Mouse (Mus musculus) forebrain, embryonic 16.5 days (tissue): ENCODE measurements around the gene Gda. TPM values are rescaled to one million over a fixed set of nuclear protein-coding genes. Genes with fewer than 3 reads are reported as not detected.

ENCODE experiments used
- ATAC-seq: fragments of 200-750 bp; cut with Nextera tagmentation; 2 replicates; pipeline ENCODE4 v1.8.0; 2017; ENCODE audit warnings: mild to moderate bottlenecking, moderate library complexity
- H3K27ac ChIP-seq: fragments of 300-500 bp; sonication (generic); 2 replicates; pipeline ENCODE4 v1.5.1; 2014; ENCODE audit warnings: low read length, control low read depth
- H3K27me3 ChIP-seq: fragments of 300-500 bp; sonication (generic); replicated peaks from 2 replicates; pipeline ENCODE4 v1.6.1; 2014; ENCODE audit warnings: low read length; ENCODE audit not compliant: control insufficient read depth, insufficient read depth
- H3K36me3 ChIP-seq: fragments of 300-500 bp; sonication (generic); 2 replicates; pipeline ENCODE4 v1.6.1; 2014; ENCODE audit not compliant: control insufficient read depth, insufficient read depth
- H3K4me1 ChIP-seq: fragments of 300-500 bp; sonication (generic); replicated peaks from 2 replicates; pipeline ENCODE4 v1.6.1; 2014; ENCODE audit warnings: low read length; ENCODE audit not compliant: control insufficient read depth, insufficient read depth
- H3K4me2 ChIP-seq: fragments of 300-500 bp; sonication (generic); 2 replicates; pipeline ENCODE4 v1.6.1; 2014; ENCODE audit warnings: mild to moderate bottlenecking, low read length, control low read depth
- H3K4me3 ChIP-seq: fragments of 300-500 bp; sonication (generic); replicated peaks from 2 replicates; pipeline ENCODE4 v1.5.1; 2014; ENCODE audit warnings: mild to moderate bottlenecking, low read length, control low read depth
- H3K9ac ChIP-seq: fragments of 300-500 bp; sonication (generic); replicated peaks from 2 replicates; pipeline ENCODE4 v1.6.1; 2014; ENCODE audit warnings: low read depth, low read length, control low read depth
- H3K9me3 ChIP-seq: fragments of 300-500 bp; sonication (generic); 2 replicates; pipeline ENCODE4 v1.6.1; 2016; ENCODE audit warnings: low read length; ENCODE audit not compliant: control insufficient read depth
- WGBS: fragments of 180-500 bp; shearing (Covaris S2); extraction: QIAGEN DNeasy Blood & Tissue Kit; methylation state at CpG from one replicate; pipeline ENCODE4 v1.1.7; 2014; 5-methylcytosine and 5-hydroxymethylcytosine counted together
- polyA plus RNA-seq: library from polyadenylated mRNA; unstranded; fragments of >200 nt; fragmentation: Nextera tagmentation; extraction: Ambion mirVana; gene quantifications from 2 replicates; pipeline ENCODE4 v1.2.1, GENCODE M21; 2015

Gda gene
- polyA plus RNA-seq, 1 experiment from 2014 or later: 4.4 TPM

GRCm38 (mm10) chr19:21386842-21387241 lies 86.4 kb downstream of the Gda start:
- ATAC-seq: no peak
- H3K36me3 ChIP-seq: no peaks in the 10 kb centered on the region
- H3K9me3 ChIP-seq: no peaks in the 10 kb centered on the region
- H3K27ac ChIP-seq: no peak overlapping the region
- no peaks in the 10 kb centered on the region for H3K27me3 ChIP-seq
- WGBS: 68% methylated on average over 2 of the region's 2 CpGs
- no peak overlapping the region for H3K4me3 ChIP-seq
- no peak overlapping the region for H3K9ac ChIP-seq
- H3K4me1 ChIP-seq: no peaks in the 10 kb centered on the region
- no peak overlapping the region for H3K4me2 ChIP-seq

- Histone ChIP-seq H3K4me2 (no peak overlapping the region), H3K4me3 (no peak overlapping the region), H3K27me3 (no peaks in the 10 kb centered on the region), H3K36me3 (no peaks in the 10 kb centered on the region), H3K4me1 (no peaks in the 10 kb centered on the region), H3K9me3 (no peaks in the 10 kb centered on the region), H3K27ac (no peak overlapping the region), H3K9ac (no peak overlapping the region)
- no peak for ATAC-seq
- 88% methylated on average over 3 of the region's 3 CpGs for WGBS
Measured at GRCm38 (mm10) chr19:21384231-21384630, 89.0 kb downstream of the Gda start.

GRCm38 (mm10) chr19:21383491-21384226 lies 89.6 kb downstream of the Gda start:
- no peak overlapping the region for H3K9ac ChIP-seq
- no peaks in the 10 kb centered on the region for H3K27me3 ChIP-seq
- ATAC-seq: no peak
- H3K27ac ChIP-seq: no peak overlapping the region
- 87% methylated on average over 6 of the region's 6 CpGs for WGBS
- H3K4me2 ChIP-seq: no peak overlapping the region
- no peaks in the 10 kb centered on the region for H3K36me3 ChIP-seq
- H3K9me3 ChIP-seq: no peaks in the 10 kb centered on the region
- no peaks in the 10 kb centered on the region for H3K4me1 ChIP-seq
- H3K4me3 ChIP-seq: no peak overlapping the region

GRCm38 (mm10) chr19:21381696-21382095 lies 91.5 kb downstream of the Gda start:
- Histone ChIP-seq H3K4me1 (no peaks in the 10 kb centered on the region), H3K9me3 (no peaks in the 10 kb centered on the region), H3K4me2 (no peak overlapping the region), H3K27me3 (no peaks in the 10 kb centered on the region), H3K9ac (no peak overlapping the region), H3K36me3 (no peaks in the 10 kb centered on the region), H3K4me3 (no peak overlapping the region), H3K27ac (no peak overlapping the region)
- 75% methylated on average over 2 of the region's 2 CpGs for WGBS
- no peak for ATAC-seq

- Histone ChIP-seq H3K4me2 (no peak overlapping the region), H3K9ac (no peak overlapping the region), H3K27ac (no peak overlapping the region), H3K4me3 (no peak overlapping the region), H3K36me3 (no peaks in the 10 kb centered on the region), H3K27me3 (no peaks in the 10 kb centered on the region), H3K9me3 (no peaks in the 10 kb centered on the region), H3K4me1 (no peaks in the 10 kb centered on the region)
- ATAC-seq: no peak
- 91% methylated on average over 5 of the region's 5 CpGs for WGBS
Measured at GRCm38 (mm10) chr19:21379195-21379594, 94.0 kb downstream of the Gda start.

GRCm38 (mm10) chr19:21376445-21377218 lies 96.6 kb downstream of the Gda start:
- no peak overlapping the region for H3K27ac ChIP-seq
- no peaks in the 10 kb centered on the region for H3K36me3 ChIP-seq
- no peaks in the 10 kb centered on the region for H3K27me3 ChIP-seq
- H3K9ac ChIP-seq: no peak overlapping the region
- no peak overlapping the region for H3K4me2 ChIP-seq
- H3K4me1 ChIP-seq: no peaks in the 10 kb centered on the region; the same call in 1 of the 2 replicates
- no peak overlapping the region for H3K4me3 ChIP-seq
- WGBS: 88% methylated on average over 4 of the region's 4 CpGs
- H3K9me3 ChIP-seq: no peaks in the 10 kb centered on the region
- no peak for ATAC-seq

GRCm38 (mm10) chr19:21373073-21373755 lies 100.0 kb downstream of the Gda start:
- Histone ChIP-seq H3K27me3 (no peaks in the 10 kb centered on the region), H3K4me1 (no peaks in the 10 kb centered on the region; the same call in 1 of the 2 replicates), H3K4me2 (no peak overlapping the region), H3K4me3 (no peak overlapping the region), H3K36me3 (no peaks in the 10 kb centered on the region), H3K9ac (no peak overlapping the region), H3K27ac (no peak overlapping the region), H3K9me3 (no peaks in the 10 kb centered on the region)
- ATAC-seq: peak; percentile 80
- WGBS: 47% methylated on average over 11 of the region's 11 CpGs

GRCm38 (mm10) chr19:21372395-21373072 lies 100.7 kb downstream of the Gda start:
- Histone ChIP-seq H3K4me3 (no peak overlapping the region), H3K4me1 (no peaks in the 10 kb centered on the region; the same call in 1 of the 2 replicates), H3K9ac (no peak overlapping the region), H3K9me3 (no peaks in the 10 kb centered on the region), H3K27me3 (no peaks in the 10 kb centered on the region), H3K36me3 (no peaks in the 10 kb centered on the region), H3K4me2 (no peak overlapping the region), H3K27ac (no peak overlapping the region)
- 84% methylated on average over 12 of the region's 12 CpGs for WGBS
- peak; percentile 32 for ATAC-seq

GRCm38 (mm10) chr19:21371337-21371736 lies 101.9 kb downstream of the Gda start:
- WGBS: 55% methylated on average over 2 of the region's 2 CpGs
- no peaks in the 10 kb centered on the region for H3K36me3 ChIP-seq
- no peaks in the 10 kb centered on the region; the same call in 1 of the 2 replicates for H3K4me1 ChIP-seq
- H3K4me2 ChIP-seq: no peak overlapping the region
- H3K9me3 ChIP-seq: no peaks in the 10 kb centered on the region
- H3K27me3 ChIP-seq: no peaks in the 10 kb centered on the region
- H3K4me3 ChIP-seq: no peak overlapping the region
- no peak overlapping the region for H3K27ac ChIP-seq
- no peak overlapping the region for H3K9ac ChIP-seq
- no peak for ATAC-seq
